Mouse (Mus musculus) liver, postnatal 0 days (tissue): ENCODE results near the gene Usp13.

ENCODE experiments used
- CTCF ChIP-seq: sonication (generic); IDR thresholded peaks from 2 replicates; pipeline ENCODE4 v1.5.1; 2016; ENCODE audit warnings: antibody characterized with exemption, low read depth
- EP300 ChIP-seq: IDR thresholded peaks from 2 replicates; pipeline ENCODE4 v1.6.1; 2016; ENCODE audit warnings: antibody characterized with exemption, low read depth, mild to moderate bottlenecking

DNA sequence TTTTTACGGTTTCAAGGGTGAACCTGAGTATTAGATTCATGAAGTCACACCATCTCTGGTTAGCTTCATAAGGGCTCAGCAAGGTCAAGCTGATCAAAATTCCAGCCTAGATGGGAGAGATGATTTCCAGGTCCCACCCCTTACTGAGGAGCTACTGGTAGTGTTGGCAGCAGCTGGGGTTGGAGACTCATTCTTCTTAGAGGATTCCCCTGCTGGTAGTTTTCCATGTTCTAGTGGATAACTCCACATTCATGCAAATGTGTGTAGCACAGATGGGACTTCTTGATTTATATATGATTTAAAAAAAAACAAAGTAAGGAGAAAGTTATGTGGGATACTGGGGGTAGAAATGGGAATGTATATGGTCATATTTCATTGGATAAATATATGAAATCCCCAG lies 152.9 kb downstream of the Usp13 start:
- TF ChIP-seq CTCF, result no peak
- TF ChIP-seq EP300, result no peak
